Mouse (Mus musculus) hematopoietic stem cell, adult 5-6 weeks (primary cell): Measurements from ENCODE around the gene Tmem231. TPM values are rescaled to one million over a fixed set of nuclear protein-coding genes. Genes with fewer than 3 reads are reported as not detected.

ENCODE experiments used
- ATAC-seq, 2 experiments: fragments of 125-278 bp in 1 of 2; replicated peaks in 1 of 2; 2 replicates each; pipeline ENCODE4 v1.8.0; 2016 to 2017; ENCODE audit warnings: inconsistent platforms in 2 of 2, mild to moderate bottlenecking in 2 of 2, moderate number of reproducible peaks in 2 of 2, low read depth in 1 of 2, moderate TSS enrichment in 1 of 2; ENCODE audit not compliant: low FRiP score in 2 of 2, poor library complexity in 2 of 2, severe bottlenecking in 2 of 2, insufficient read depth in 1 of 2, low TSS enrichment in 1 of 2
- total RNA-seq: library from RNA; stranded (forward); fragments of 172-1452, 232-1000 nt; gene quantifications from 2 replicates; pipeline ENCODE4 v1.2.3, GENCODE M21; 2017

Gene Tmem231
- total RNA-seq, 1 experiment from 2014 or later: 4.6 TPM

DNA sequence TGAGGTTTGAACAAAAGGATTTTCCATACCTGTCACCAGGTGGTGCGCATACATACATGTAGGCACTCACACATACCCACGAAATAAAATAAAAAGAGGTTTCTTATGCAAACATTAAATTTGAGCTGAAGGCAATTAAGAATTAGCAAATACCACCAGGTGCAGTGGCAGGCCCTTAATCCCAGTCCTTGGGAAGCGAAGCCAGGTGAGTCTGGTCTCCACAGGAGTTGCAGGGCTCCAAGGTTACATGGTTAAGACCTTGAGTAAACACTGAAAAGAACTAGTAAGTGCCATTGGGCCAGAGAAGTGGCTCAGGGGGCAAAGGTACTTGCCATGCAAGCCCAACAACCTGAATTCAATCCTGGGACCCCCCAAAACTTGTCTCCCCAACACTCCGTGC, 50.1 kb downstream of the Tmem231 start:
- ATAC-seq: no peak

DNA sequence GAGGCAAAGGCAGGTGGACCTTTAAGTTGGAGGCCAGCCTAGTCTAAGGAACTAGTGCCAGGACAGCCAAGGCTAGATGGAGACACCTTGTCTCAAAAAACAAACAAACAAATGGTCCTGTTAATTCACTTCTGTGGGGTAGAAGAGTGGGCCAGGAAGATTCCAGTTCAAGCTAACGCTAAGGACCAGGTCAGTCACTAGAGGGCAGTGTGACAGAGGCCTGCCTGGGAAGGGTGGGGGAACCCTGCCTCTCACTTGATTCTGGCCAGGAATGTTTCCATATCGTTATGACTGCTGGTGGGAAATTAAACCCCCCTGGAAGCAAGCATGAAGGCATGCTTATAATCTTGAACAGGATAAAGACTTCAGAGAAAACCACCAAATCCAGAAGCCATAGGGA, 52.1 kb downstream of the Tmem231 start:
- peak; percentile 65 to 77 for ATAC-seq

DNA sequence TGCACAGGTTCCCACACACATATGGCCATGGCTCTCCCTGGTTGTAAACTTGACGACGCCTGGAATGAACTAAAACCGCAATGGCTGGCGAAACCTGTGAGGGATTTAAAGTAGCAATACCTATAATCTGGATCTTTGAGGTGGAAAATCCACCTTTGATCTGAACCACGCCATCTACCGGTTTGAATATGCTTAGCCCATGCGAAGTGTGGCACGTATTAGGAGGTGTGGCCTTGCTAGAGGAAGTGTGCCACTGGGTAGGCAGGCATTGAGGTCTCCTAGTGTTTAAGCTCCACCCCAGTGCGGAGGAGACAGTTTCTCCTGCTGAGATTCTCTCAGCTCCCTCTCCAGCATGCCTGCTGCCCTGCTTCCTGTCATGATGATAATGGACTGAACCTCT, 56.0 kb downstream of the Tmem231 start:
- ATAC-seq: no peak

DNA sequence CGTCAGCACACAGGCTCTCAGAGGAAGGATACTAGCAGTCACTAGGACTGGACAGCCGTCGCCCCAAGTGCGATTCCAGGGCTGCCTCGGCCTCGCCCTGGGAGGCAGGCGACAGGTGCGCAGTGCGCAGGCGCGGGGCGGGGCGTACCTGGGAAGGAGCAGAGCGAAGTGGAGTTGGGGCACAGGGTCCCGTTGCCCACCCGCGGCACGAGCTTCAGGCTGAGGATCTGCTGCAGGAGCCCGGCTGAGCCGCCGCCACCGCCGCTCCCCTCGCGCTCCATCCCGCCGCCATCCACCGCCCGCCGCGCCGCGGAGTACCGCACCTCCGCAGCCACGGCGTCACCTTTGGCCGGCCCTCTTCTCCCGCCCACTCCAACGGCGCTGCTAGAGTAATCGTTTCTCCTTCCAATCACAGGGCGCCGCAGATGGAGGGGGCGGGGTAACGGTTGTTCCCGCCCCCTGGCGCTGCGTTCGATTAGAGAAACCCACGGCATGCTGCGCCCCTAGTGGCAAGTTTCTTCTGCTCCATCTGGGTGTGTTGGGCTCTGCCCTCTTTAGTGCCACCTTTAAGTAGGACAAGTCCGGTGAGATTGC, 57.2 kb downstream of the Tmem231 start, which contains the start of gene Tmem170:
Gene Tmem170, minus strand, starts transcription at position 396 of the 594 bp plus-strand sequence.
- peak; percentile 98 for ATAC-seq

DNA sequence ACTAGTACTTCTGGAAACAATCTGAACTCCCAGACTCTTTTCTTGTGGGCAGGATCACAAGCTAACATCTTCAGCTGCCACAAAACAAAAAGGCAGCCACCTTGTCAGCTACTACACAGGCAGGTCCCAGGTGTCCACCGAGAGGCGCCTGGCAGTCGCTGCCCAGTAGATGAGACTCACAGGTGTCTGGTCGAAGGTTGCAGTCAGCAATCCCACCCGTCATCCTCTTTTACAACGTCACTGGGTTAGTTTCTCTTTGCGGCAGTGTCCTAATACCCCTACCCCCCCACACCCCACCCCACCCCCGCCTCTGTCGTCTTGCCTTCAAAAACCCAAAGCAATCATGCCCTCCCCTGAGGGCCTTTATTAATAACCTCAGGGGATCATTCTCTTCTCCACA, 57.9 kb downstream of the Tmem231 start:
- peak; percentile 9 to 30; a peak in 2 of 4 replicates for ATAC-seq

DNA sequence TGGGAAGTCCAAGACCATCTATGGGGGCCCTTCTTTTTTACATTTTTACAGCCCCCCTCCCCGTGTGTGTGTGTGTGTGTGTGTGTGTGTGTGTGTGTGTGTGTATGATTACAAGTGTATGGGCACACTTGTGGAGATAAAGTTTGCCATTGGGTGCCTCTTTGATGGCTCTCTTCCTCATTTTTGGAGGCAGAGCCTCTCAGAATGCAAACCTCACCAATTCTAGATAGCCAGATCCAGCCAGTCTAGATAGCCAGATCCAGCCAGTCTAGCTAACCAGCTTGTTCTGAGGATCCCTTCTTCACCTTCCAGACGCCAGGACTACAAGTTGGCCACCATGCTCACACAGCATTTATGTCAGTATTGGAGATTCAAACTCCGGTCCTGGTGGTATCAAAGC, 62.4 kb downstream of the Tmem231 start:
- no peak for ATAC-seq

DNA sequence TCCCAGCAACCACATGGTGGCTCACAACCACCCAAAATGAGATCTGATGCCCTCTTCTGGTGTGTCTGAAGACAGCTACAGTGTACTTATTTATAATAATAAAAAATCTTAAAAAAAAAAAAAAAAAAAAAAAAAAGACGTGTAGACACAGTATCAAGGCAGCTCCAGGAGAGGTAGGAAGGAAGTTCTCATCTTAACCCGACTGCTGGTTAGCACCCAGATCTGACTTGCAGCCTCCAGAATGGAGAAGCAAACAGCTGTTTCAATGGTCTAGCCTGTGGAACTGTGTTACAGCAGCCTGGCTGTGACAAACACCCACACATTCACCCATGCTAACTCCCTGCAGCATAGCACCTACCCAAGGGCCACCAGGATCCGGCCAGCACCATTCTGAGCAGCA, 63.3 kb downstream of the Tmem231 start:
- no peak for ATAC-seq

DNA sequence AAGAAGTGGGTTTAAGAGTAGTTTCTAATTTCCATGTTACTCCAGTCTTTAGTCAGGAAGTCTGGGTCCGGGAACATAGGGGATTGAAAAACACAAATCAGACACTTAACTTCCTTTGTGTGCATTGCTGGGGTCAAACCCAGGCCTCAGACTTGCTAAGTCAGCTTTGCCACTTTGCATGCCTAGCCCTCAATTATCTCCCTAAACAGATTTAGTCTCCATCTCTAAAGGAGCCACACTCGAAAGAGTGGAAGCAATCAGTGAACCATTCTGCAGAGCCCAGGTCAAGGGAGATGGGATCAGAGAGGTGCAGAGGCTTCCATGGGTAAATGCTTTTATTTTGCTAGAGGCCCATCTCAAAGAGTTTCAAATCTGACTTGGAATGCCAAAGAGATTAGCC, 65.0 kb downstream of the Tmem231 start:
- ATAC-seq: no peak

DNA sequence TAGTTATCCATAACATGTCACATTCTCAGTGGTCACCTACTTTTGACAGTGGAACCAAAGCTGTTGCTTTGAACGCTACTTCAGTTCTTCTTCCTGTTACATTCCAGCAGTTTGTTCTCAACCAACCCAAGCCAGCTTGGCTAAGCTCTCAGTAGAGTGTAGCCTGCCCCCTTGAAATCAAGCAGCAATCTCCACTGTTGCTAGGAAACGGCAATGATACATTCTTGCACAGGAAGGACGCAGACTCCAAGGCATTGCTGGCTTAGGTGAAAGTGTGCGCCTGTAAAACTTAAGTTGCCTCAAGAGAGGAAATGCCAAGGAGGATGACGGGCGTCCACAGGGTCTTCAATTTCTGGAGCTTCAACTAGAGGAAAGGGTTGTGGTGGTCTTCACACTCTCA, 67.8 kb downstream of the Tmem231 start:
- no peak for ATAC-seq

DNA sequence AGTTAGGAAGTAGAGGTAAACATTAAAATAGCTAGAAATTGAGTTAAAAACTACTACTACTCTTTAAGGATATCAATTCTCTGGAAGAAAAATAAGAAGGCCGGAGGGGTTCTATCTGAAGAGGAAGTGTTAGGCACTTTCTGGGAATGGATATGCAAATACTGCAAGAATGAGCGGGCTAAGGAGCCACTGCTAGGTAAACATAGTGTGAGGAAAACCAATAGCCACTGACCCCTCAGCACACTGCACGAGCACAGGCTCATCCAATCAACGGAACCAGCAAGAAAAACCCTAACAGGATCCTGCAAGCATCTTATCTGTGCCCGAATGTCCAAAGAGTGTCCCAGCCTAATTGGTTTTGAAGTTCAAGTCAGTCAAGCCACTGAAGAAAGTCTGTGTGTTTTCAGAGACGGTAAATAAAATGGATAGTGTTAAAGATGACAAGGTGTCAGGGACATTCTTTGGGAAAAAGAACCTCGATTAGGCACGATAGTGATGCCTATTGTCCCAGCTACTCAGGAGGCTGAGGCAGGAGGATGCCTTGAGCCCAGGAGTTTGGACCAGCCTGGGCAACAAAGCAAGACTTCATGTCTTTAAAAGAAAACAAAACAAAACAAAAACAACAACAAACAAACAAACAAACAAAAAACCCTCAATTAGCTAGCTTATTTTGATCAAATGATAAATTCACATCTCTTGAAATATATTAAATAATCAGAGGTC, 68.4 kb downstream of the Tmem231 start:
- ATAC-seq: peak in 1 of 2 experiments; percentile 92; a peak in 2 of 4 replicates

DNA sequence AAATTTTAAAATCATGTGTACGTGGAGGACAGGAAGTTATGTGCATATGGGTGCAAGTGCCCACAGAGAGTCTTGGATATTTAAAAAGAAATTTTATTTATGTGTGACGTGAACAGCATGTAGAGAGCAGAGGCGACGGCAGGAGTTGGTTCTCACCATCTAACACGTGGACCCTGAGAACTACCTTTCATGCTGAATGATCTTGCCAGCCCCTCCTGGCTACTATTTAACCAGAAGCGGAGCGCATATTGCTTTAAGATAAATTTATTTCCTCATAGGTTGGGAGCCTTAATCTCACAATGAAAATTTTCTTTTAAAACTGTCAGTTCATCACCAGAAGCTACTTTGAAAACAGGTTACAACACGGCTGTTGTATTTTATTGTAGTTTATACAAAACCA, 69.0 kb downstream of the Tmem231 start:
- no peak for ATAC-seq

DNA sequence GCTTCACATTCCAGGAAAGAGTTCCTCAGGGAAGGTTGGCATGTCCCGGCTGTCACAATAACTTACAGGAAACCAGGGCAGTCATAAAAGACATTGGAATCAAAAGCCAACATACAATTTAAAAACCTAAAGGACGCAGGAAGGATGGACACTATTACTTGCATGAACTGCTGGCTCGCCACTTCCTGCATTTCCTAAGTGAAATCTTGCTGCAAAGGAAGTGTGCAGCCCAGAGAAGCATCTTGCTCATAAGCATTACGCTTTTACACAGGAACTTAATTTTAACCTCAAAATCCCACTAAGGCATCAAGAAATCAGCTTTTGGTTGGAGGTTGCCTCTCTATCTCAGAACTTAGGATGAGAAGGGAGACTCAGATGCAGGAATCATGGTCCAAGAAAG, 70.4 kb downstream of the Tmem231 start:
- peak; percentile 37 to 62; a peak in 1 of 4 replicates for ATAC-seq

Other genes starting within 250 kb of the Tmem231 start
- not detected in 2 replicates for gene Ctrb1, start 242.9 kb downstream of the Tmem231 start, total RNA-seq
- gene Bcar1, start 190.1 kb downstream of the Tmem231 start, total RNA-seq: 0.06 TPM in 1 of 2 replicates, not detected in the other
- 173 and 207 TPM in 2 replicates for gene Cfdp1, start 79.6 kb downstream of the Tmem231 start, total RNA-seq
- 2.1 and 3.4 TPM in 2 replicates for gene Tmem170, start 57.1 kb downstream of the Tmem231 start, total RNA-seq
- gene Chst5, start 23.4 kb downstream of the Tmem231 start, total RNA-seq: not detected in 2 replicates
- gene Gabarapl2, start 6.8 kb upstream of the Tmem231 start, total RNA-seq: 41.8 and 63.8 TPM in 2 replicates
- gene Adat1, start 58.4 kb upstream of the Tmem231 start, total RNA-seq: 5.6 and 6.9 TPM in 2 replicates
- 166 and 198 TPM in 2 replicates for gene Kars, start 77.4 kb upstream of the Tmem231 start, total RNA-seq
- 16.8 and 20.3 TPM in 2 replicates for gene Terf2ip, start 77.5 kb upstream of the Tmem231 start, total RNA-seq
- not detected in 2 replicates for gene Gm6793, start 81.2 kb upstream of the Tmem231 start, total RNA-seq